Mouse (Mus musculus) kidney, adult 2 months (tissue): Measurements from ENCODE around the gene Prss43. TPM values are rescaled to one million over a fixed set of nuclear protein-coding genes. Genes with fewer than 3 reads are reported as not detected.
A peak's percentile ranks its signal among the peaks of the same experiment; 100 is the strongest.

Source experiments
- DNase-seq: peaks from one replicate; pipeline ENCODE4 v3.0.0; 2021
- H3K27ac ChIP-seq: fragments of 200-500 bp; 2 replicates; pipeline ENCODE4 v1.5.1; 2012; ENCODE audit warnings: low read depth, low read length, control low read depth, inconsistent platforms; ENCODE audit not compliant: insufficient read depth
- H3K27me3 ChIP-seq: fragments of 200-500 bp; replicated peaks from 2 replicates; pipeline ENCODE4 v1.6.1; 2012; ENCODE audit warnings: mild to moderate bottlenecking, moderate library complexity, low read length, inconsistent platforms; ENCODE audit not compliant: control insufficient read depth, insufficient read depth
- H3K36me3 ChIP-seq: fragments of 200-500 bp; 2 replicates; pipeline ENCODE4 v1.6.1; 2012; ENCODE audit warnings: mild to moderate bottlenecking, moderate library complexity, low read length, inconsistent platforms; ENCODE audit not compliant: control insufficient read depth, insufficient read depth
- H3K4me1 ChIP-seq: fragments of 200-500 bp; 2 replicates; pipeline ENCODE4 v1.6.1; 2011; ENCODE audit warnings: low read length; ENCODE audit not compliant: control insufficient read depth, insufficient read depth
- H3K4me3 ChIP-seq: fragments of 200-500 bp; 2 replicates; pipeline ENCODE4 v1.5.1; 2011; ENCODE audit warnings: mild to moderate bottlenecking, low read depth, low read length, control low read depth; ENCODE audit not compliant: insufficient read depth
- CTCF ChIP-seq: fragments of 200-500 bp; conservative IDR thresholded peaks from 2 replicates; pipeline ENCODE4 v1.5.1; 2011; ENCODE audit warnings: low read depth, mild to moderate bottlenecking, control low read depth, low read length, moderate library complexity, mixed read lengths; ENCODE audit not compliant: insufficient read depth, insufficient read length
- POLR2A ChIP-seq: fragments of 200-500 bp; IDR thresholded peaks from one replicate; pipeline ENCODE4 v1.6.1; 2011; ENCODE audit warnings: low read depth, low read length, control low read depth
- WGBS: fragments of 180-500 bp; shearing (Covaris S2); methylation state at CpG from one replicate; pipeline ENCODE4 v1.1.7; 2018; 5-methylcytosine and 5-hydroxymethylcytosine counted together
- polyA plus RNA-seq: library from polyadenylated mRNA; depleted of rRNA; stranded (reverse); fragments of >200 nt; gene quantifications from 2 replicates; pipeline ENCODE4 v1.2.3, GENCODE M21; 2012; rRNA removed

The Prss43 gene
- polyA plus RNA-seq, 1 experiment: not detected

DNA sequence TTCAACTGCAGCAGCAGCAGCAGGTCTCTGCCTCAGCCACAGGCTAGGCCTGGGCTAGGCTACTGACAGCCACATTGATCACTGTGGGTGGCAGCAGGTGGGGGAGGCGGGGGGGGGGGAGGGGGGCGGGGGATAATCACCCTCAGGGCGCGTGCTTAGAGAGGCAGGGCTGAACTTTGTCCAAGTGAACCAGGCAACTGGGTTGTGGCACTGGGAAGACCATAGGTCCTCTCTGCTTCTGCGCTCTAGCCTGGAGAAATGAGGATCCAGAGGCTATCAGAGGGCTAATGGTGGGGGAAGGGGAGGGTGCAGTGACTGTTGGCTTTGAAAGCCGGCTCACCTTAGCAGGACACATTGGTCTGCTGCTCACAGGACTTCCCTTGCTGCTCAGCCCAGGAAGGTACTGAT is 48.8 kb downstream of the Prss43 start:
- Histone ChIP-seq H3K4me1 (peaks cover 19% of the 10 kb centered on the region), H3K36me3 (no peaks in the 10 kb centered on the region), H3K27me3 (no peaks in the 10 kb centered on the region), H3K4me3 (no peak overlapping the region), H3K27ac (peak overlapping the region; percentile 25; the same call in 1 of the 2 replicates)
- WGBS: 35% methylated on average over 6 of the region's 6 CpGs
- TF ChIP-seq CTCF (no peak), POLR2A (no peak)
- DNase-seq: peak; percentile 80

GRCm38 (mm10) chr9:110877353-110877752 is 50.9 kb downstream of the Prss43 start:
- H3K4me1 ChIP-seq: peaks cover 24% of the 10 kb centered on the region
- TF ChIP-seq POLR2A: no peak
- no peak for TF ChIP-seq CTCF
- no peaks in the 10 kb centered on the region for H3K36me3 ChIP-seq
- H3K4me3 ChIP-seq: no peak overlapping the region
- H3K27me3 ChIP-seq: no peaks in the 10 kb centered on the region
- WGBS: 48% methylated on average over 1 of the region's 1 CpGs
- peak overlapping the region; percentile 26; the same call in 1 of the 2 replicates for H3K27ac ChIP-seq
- DNase-seq: peak; percentile 67

GRCm38 (mm10) chr9:110877888-110878287 is 51.4 kb downstream of the Prss43 start:
- Histone ChIP-seq H3K4me1 (peaks cover 24% of the 10 kb centered on the region), H3K4me3 (no peak overlapping the region), H3K27me3 (no peaks in the 10 kb centered on the region), H3K36me3 (no peaks in the 10 kb centered on the region), H3K27ac (peak overlapping the region; percentile 12; the same call in 1 of the 2 replicates)
- TF ChIP-seq CTCF (no peak), POLR2A (no peak)
- WGBS: 53% methylated on average over 5 of the region's 5 CpGs
- peak; percentile 91 for DNase-seq

GRCm38 (mm10) chr9:110879191-110879920 is 52.9 kb downstream of the Prss43 start, which contains the start of gene Als2cl:
TSS of gene Als2cl (plus strand) at chr9:110879870.
- peak within 1 kb of the TSS; percentile 97 for H3K27ac ChIP-seq
- WGBS: 8% methylated on average over 12 of the region's 12 CpGs
- no peaks in the 10 kb centered on the region for H3K27me3 ChIP-seq
- peak within 1 kb of the TSS; percentile 75 for H3K4me3 ChIP-seq
- no peaks in the 10 kb centered on the region for H3K36me3 ChIP-seq
- TF ChIP-seq POLR2A: no peak
- TF ChIP-seq CTCF: no peak
- DNase-seq: peak; percentile 89
- H3K4me1 ChIP-seq: peaks cover 24% of the 10 kb centered on the region

DNA sequence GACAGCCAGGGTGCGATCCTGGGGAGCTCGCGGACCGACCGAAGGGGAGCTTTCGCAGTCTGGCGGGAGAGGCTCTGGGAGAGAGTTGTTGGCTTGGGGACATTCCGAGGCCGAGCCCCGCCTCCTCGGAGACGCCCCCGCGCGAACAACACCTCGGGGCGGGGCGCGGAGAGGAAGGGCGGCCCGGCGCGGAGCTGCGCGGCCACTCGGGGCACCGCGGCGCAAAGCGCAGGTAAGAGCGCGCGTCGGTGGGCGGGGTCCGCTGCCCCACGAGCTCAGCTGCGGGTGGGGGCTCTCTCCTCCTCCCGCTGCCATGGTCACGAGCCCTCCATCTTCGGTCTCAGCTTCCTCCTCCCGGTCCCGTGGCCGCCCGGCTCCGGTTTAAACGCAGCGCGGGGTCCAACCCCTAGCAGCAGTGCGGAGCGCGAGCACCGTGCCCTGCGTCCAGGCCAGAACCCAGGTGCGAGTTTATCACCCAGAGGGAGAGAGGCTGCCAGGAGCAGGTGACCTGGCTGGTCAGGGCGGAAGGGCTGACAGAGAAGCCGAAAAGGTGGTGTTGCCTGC is 53.6 kb downstream of the Prss43 start, which contains the start of gene Tmie:
TSS of gene Tmie (minus strand) at position 116 of the 564 bp plus-strand sequence.
- TF ChIP-seq POLR2A (peak; percentile 84), CTCF (no peak)
- Histone ChIP-seq H3K4me3 (peak within 1 kb of the TSS; percentile 75), H3K4me1 (peaks cover 24% of the 10 kb centered on the region), H3K27me3 (no peaks in the 10 kb centered on the region), H3K36me3 (no peaks in the 10 kb centered on the region), H3K27ac (peak within 1 kb of the TSS; percentile 97)
- DNase-seq: peak; percentile 94
- WGBS: under 1% methylated on average over 51 of the region's 57 CpGs

GRCm38 (mm10) chr9:110880772-110881171 is 54.3 kb downstream of the Prss43 start:
- peak; percentile 66 for DNase-seq
- peaks cover 24% of the 10 kb centered on the region for H3K4me1 ChIP-seq
- TF ChIP-seq POLR2A: no peak
- TF ChIP-seq CTCF: 0 out of 2 replicates have a peak, but pooled peaks have one; percentile 1

More at GRCm38 (mm10) chr9:110880772-110881171, 54.3 kb downstream of the Prss43 start:
- peak overlapping the region; percentile 75 for H3K4me3 ChIP-seq
- no peaks in the 10 kb centered on the region for H3K27me3 ChIP-seq
- no peaks in the 10 kb centered on the region for H3K36me3 ChIP-seq
- peak overlapping the region; percentile 91 for H3K27ac ChIP-seq
- 29% methylated on average over 4 of the region's 4 CpGs for WGBS

Other genes with a start within 250 kb of the Prss43 start
- 4.3 and 6.2 TPM in 2 replicates for gene Nradd, start 202.2 kb upstream of the Prss43 start, polyA plus RNA-seq
- 41.6 and 49.2 TPM in 2 replicates for gene Nbeal2, start 172.5 kb upstream of the Prss43 start, polyA plus RNA-seq
- gene Ccdc12, start 170.2 kb upstream of the Prss43 start, polyA plus RNA-seq: 95.9 and 125 TPM in 2 replicates
- 1.6 and 11.5 TPM in 2 replicates for gene Myl3, start 84.8 kb upstream of the Prss43 start, polyA plus RNA-seq
- 740 and 847 TPM in 2 replicates for gene Pth1r, start 79.5 kb upstream of the Prss43 start, polyA plus RNA-seq
- gene Prss42, start 28.5 kb upstream of the Prss43 start, polyA plus RNA-seq: not detected in 2 replicates
- gene Prss44, start 12.7 kb upstream of the Prss43 start, polyA plus RNA-seq: not detected in 2 replicates
- not detected in 2 replicates for gene Prss45, start 7.9 kb downstream of the Prss43 start, polyA plus RNA-seq
- gene Prss46, start 17.8 kb downstream of the Prss43 start, polyA plus RNA-seq: not detected in 2 replicates
- not detected in 2 replicates for gene Prss50, start 31.3 kb downstream of the Prss43 start, polyA plus RNA-seq
- 32.3 and 40.8 TPM in 2 replicates for gene Als2cl, start 53.2 kb downstream of the Prss43 start, polyA plus RNA-seq
- gene Tmie, start 53.4 kb downstream of the Prss43 start, polyA plus RNA-seq: 7.9 and 9.5 TPM in 2 replicates
- not detected in 2 replicates for gene Fam240a, start 90.2 kb downstream of the Prss43 start, polyA plus RNA-seq
- gene Tdgf1, start 119.5 kb downstream of the Prss43 start, polyA plus RNA-seq: not detected in 2 replicates
- gene Lrrc2, start 124.9 kb downstream of the Prss43 start, polyA plus RNA-seq: 0.05 and 0.56 TPM in 2 replicates
- gene Rtp3, start 163.9 kb downstream of the Prss43 start, polyA plus RNA-seq: 9.8 and 11.4 TPM in 2 replicates
- gene Ltf, start 192.6 kb downstream of the Prss43 start, polyA plus RNA-seq: 0.39 and 0.63 TPM in 2 replicates
- gene Ccrl2, start 230.8 kb downstream of the Prss43 start, polyA plus RNA-seq: 11.1 and 13.8 TPM in 2 replicates